Mouse (Mus musculus): ENCODE data around the gene Haus6. TPM values are rescaled to one million over a fixed set of nuclear protein-coding genes. Genes with fewer than 3 reads are reported as not detected.

The Haus6 gene
- polyA plus RNA-seq, 1 experiment, result 7.6 TPM

- Histone ChIP-seq H3K36me3 (ENCODE audit: control insufficient read depth, insufficient read depth) (peaks cover 25% of the 10 kb centered on the region), H3ac (ENCODE audit: control insufficient read depth, insufficient read length, low read depth) (peak within 1 kb of the TSS; percentile 100), H3K27me3 (ENCODE audit: control insufficient read depth, insufficient read depth, insufficient read length) (peaks cover 3% of the 10 kb centered on the region), H3K4me3 (ENCODE audit: insufficient read depth, poor library complexity, severe bottlenecking) (peak within 1 kb of the TSS; percentile 83), H3K79me3 (ENCODE audit: low read depth) (peaks cover 21% of the 10 kb centered on the region), H3K79me2 (ENCODE audit: control insufficient read depth, insufficient read depth) (peaks cover 39% of the 10 kb centered on the region)
- TF ChIP-seq USF1 (IDR thresholded peaks at IDR 0.05; ENCODE audit: low read depth) (no peak), FOSL1 (IDR thresholded peaks at IDR 0.05; ENCODE audit: insufficient read depth, low read length, poor library complexity, severe bottlenecking) (no peak), MYOD1 (IDR thresholded peaks at IDR 0.05; ENCODE audit: control insufficient read depth, insufficient read length, low read depth) (no peak), MYOG (IDR thresholded peaks at IDR 0.05; ENCODE audit: control insufficient read depth, extremely low read depth, insufficient read length) (peak; percentile 49), MAX (IDR thresholded peaks at IDR 0.05) (no peak), CTCF (IDR thresholded peaks at IDR 0.05; ENCODE audit: control insufficient read depth, insufficient read depth, insufficient read length) (peak; percentile 44), CEBPB (IDR thresholded peaks at IDR 0.05; ENCODE audit: low read depth) (no peak)
Observed at GRCm38 (mm10) chr4:86575283-86575983, 36.4 kb downstream of the Haus6 start, which contains the start of gene Rraga. Rraga (plus strand) TSS chr4:86575668.

- peak overlapping the region; percentile 83 for H3K4me3 ChIP-seq (ENCODE audit: insufficient read depth, poor library complexity, severe bottlenecking)
- peaks cover 39% of the 10 kb centered on the region for H3K79me2 ChIP-seq (ENCODE audit: control insufficient read depth, insufficient read depth)
- H3K27me3 ChIP-seq (ENCODE audit: control insufficient read depth, insufficient read depth, insufficient read length), result peaks cover 3% of the 10 kb centered on the region
- no peak for TF ChIP-seq CEBPB (IDR thresholded peaks at IDR 0.05; ENCODE audit: low read depth)
- no peak for TF ChIP-seq USF1 (IDR thresholded peaks at IDR 0.05; ENCODE audit: low read depth)
- TF ChIP-seq MYOD1 (IDR thresholded peaks at IDR 0.05; ENCODE audit: control insufficient read depth, insufficient read length, low read depth), result no peak
- no peak for TF ChIP-seq MYOG (IDR thresholded peaks at IDR 0.05; ENCODE audit: control insufficient read depth, extremely low read depth, insufficient read length)
- no peak for TF ChIP-seq FOSL1 (IDR thresholded peaks at IDR 0.05; ENCODE audit: insufficient read depth, low read length, poor library complexity, severe bottlenecking)
- no peak for TF ChIP-seq MAX (IDR thresholded peaks at IDR 0.05)
- no peak for TF ChIP-seq CTCF (IDR thresholded peaks at IDR 0.05; ENCODE audit: control insufficient read depth, insufficient read depth, insufficient read length)
- peaks cover 20% of the 10 kb centered on the region for H3K36me3 ChIP-seq (ENCODE audit: control insufficient read depth, insufficient read depth)
- H3K79me3 ChIP-seq (ENCODE audit: low read depth), result peaks cover 21% of the 10 kb centered on the region
- H3ac ChIP-seq (ENCODE audit: control insufficient read depth, insufficient read length, low read depth), result peak overlapping the region; percentile 61
Observed at GRCm38 (mm10) chr4:86574939-86575282, 36.9 kb downstream of the Haus6 start.

- peaks cover 12% of the 10 kb centered on the region for H3K27me3 ChIP-seq (ENCODE audit: control insufficient read depth, insufficient read depth, insufficient read length)
- no peaks in the 10 kb centered on the region for H3K79me3 ChIP-seq (ENCODE audit: low read depth)
- H3ac ChIP-seq (ENCODE audit: control insufficient read depth, insufficient read length, low read depth), result no peak overlapping the region
- no peak for TF ChIP-seq CTCF (IDR thresholded peaks at IDR 0.05; ENCODE audit: control insufficient read depth, insufficient read depth, insufficient read length)
- no peak overlapping the region for H3K4me3 ChIP-seq (ENCODE audit: insufficient read depth, poor library complexity, severe bottlenecking)
- no peaks in the 10 kb centered on the region for H3K36me3 ChIP-seq (ENCODE audit: control insufficient read depth, insufficient read depth)
- H3K79me2 ChIP-seq (ENCODE audit: control insufficient read depth, insufficient read depth), result no peaks in the 10 kb centered on the region
Observed at GRCm38 (mm10) chr4:86561061-86561460, 50.8 kb downstream of the Haus6 start.

- no peak overlapping the region for H3ac ChIP-seq (ENCODE audit: control insufficient read depth, insufficient read length, low read depth)
- no peak overlapping the region for H3K4me3 ChIP-seq (ENCODE audit: insufficient read depth, poor library complexity, severe bottlenecking)
- no peaks in the 10 kb centered on the region for H3K36me3 ChIP-seq (ENCODE audit: control insufficient read depth, insufficient read depth)
- H3K79me3 ChIP-seq (ENCODE audit: low read depth), result no peaks in the 10 kb centered on the region
- H3K79me2 ChIP-seq (ENCODE audit: control insufficient read depth, insufficient read depth), result no peaks in the 10 kb centered on the region
- H3K27me3 ChIP-seq (ENCODE audit: control insufficient read depth, insufficient read depth, insufficient read length), result peaks cover 12% of the 10 kb centered on the region
- no peak for TF ChIP-seq CTCF (IDR thresholded peaks at IDR 0.05; ENCODE audit: control insufficient read depth, insufficient read depth, insufficient read length)
- no peak for TF ChIP-seq MYOG (IDR thresholded peaks at IDR 0.05; ENCODE audit: control insufficient read depth, extremely low read depth, insufficient read length)
- TF ChIP-seq FOSL1 (IDR thresholded peaks at IDR 0.05; ENCODE audit: insufficient read depth, low read length, poor library complexity, severe bottlenecking), result no peak
- TF ChIP-seq CEBPB (IDR thresholded peaks at IDR 0.05; ENCODE audit: low read depth), result no peak
- no peak for TF ChIP-seq MYOD1 (IDR thresholded peaks at IDR 0.05; ENCODE audit: control insufficient read depth, insufficient read length, low read depth)
- no peak for TF ChIP-seq MAX (IDR thresholded peaks at IDR 0.05)
- no peak for TF ChIP-seq USF1 (IDR thresholded peaks at IDR 0.05; ENCODE audit: low read depth)
Observed at GRCm38 (mm10) chr4:86559006-86559405, 52.8 kb downstream of the Haus6 start.

GRCm38 (mm10) chr4:86558228-86558627, 53.6 kb downstream of the Haus6 start, which contains the start of gene Saxo1:
Saxo1 (minus strand) TSS chr4:86558328.
- no peaks in the 10 kb centered on the region for H3K79me2 ChIP-seq (ENCODE audit: control insufficient read depth, insufficient read depth)

More at GRCm38 (mm10) chr4:86558228-86558627, 53.6 kb downstream of the Haus6 start, which contains the start of gene Saxo1:
- Histone ChIP-seq H3ac (ENCODE audit: control insufficient read depth, insufficient read length, low read depth) (no peak within 1 kb of the TSS), H3K36me3 (ENCODE audit: control insufficient read depth, insufficient read depth) (no peaks in the 10 kb centered on the region), H3K79me3 (ENCODE audit: low read depth) (no peaks in the 10 kb centered on the region), H3K27me3 (ENCODE audit: control insufficient read depth, insufficient read depth, insufficient read length) (peaks cover 17% of the 10 kb centered on the region), H3K4me3 (ENCODE audit: insufficient read depth, poor library complexity, severe bottlenecking) (no peak within 1 kb of the TSS)
- TF ChIP-seq MAX (IDR thresholded peaks at IDR 0.05) (no peak), MYOD1 (IDR thresholded peaks at IDR 0.05; ENCODE audit: control insufficient read depth, insufficient read length, low read depth) (no peak), MYOG (IDR thresholded peaks at IDR 0.05; ENCODE audit: control insufficient read depth, extremely low read depth, insufficient read length) (no peak), USF1 (IDR thresholded peaks at IDR 0.05; ENCODE audit: low read depth) (no peak), FOSL1 (IDR thresholded peaks at IDR 0.05; ENCODE audit: insufficient read depth, low read length, poor library complexity, severe bottlenecking) (no peak), CTCF (IDR thresholded peaks at IDR 0.05; ENCODE audit: control insufficient read depth, insufficient read depth, insufficient read length) (no peak), CEBPB (IDR thresholded peaks at IDR 0.05; ENCODE audit: low read depth) (no peak)

Data from C2C12 (cell line).